Mouse (Mus musculus) gastrocnemius, postnatal 25 days (tissue): ENCODE measurements around the gene Commd6. TPM values are rescaled to one million over a fixed set of nuclear protein-coding genes. Genes with fewer than 3 reads are reported as not detected.

Experiments used
- DNase-seq: peaks from one replicate; pipeline ENCODE4 v3.0.0; 2022
- long read RNA-seq, 2 experiments: library from polyadenylated mRNA; stranded (forward); transcript quantifications; one replicate each; pipeline ENCODE4 v2.0.0; 2021
- total RNA-seq, 2 experiments: library from RNA; stranded (reverse); gene quantifications; 1 replicate in 1 of 2; 2 replicates in 1 of 2; pipeline ENCODE4 v1.2.3; 2021

Commd6 gene
- total RNA-seq: 10 to 100 TPM; 12.7 to 14.8 TPM
- long read RNA-seq, experiment 1, partial matches to known transcripts: 0 of 3 reads
- long read RNA-seq, experiment 1, other reads (novel, unspliced or antisense): 1 of 3 reads
- long read RNA-seq, experiment 2, full-length matches to known transcripts: 1 of 2 reads
- long read RNA-seq, experiment 2, partial matches to known transcripts: 0 of 2 reads
- long read RNA-seq, experiment 2, other reads (novel, unspliced or antisense): 1 of 2 reads

DNA sequence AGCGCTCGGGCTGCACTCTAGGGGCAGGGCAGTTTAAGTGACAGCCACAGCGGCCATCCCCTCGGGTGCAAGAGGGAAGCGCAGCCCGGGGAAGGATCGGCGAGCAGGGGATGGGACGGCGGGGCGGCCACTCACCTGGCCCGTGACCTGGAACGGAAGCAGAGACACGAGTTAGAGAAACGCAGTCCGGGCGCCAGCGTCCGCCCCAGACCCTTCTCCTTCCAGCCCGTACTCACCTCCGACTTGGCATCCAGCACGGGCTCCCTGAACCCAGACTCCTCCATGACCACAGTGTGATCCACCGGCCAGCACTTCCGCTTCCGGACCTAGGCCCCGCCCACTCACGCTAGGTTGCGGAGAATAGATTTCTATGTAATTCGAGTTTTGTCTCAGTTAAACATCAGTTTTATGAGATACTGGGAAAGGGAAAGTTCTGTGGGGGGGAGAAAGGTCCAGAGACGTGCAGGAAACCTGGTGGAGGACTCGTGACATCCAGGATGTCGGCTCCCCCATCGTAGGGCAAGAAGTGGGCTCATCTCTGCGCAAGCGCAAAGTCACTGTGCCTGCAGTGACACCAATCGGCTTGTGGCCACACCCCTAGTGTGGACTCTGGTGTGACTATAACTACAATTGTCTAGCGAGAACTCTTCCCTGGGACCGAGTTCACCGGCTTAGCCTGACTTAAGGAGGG is at the start of gene Commd6:
Commd6 (minus strand) TSS at position 534 of the 691 bp plus-strand sequence.
- DNase-seq: peak; percentile 90

- peak; percentile 16 for DNase-seq
Observed at GRCm38 (mm10) chr14:101688406-101688805, 47.9 kb upstream of the Commd6 start.

GRCm38 (mm10) chr14:101687696-101688095 is 47.2 kb upstream of the Commd6 start:
- DNase-seq: no peak

- DNase-seq: no peak
Observed at GRCm38 (mm10) chr14:101672226-101672625, 31.7 kb upstream of the Commd6 start.

GRCm38 (mm10) chr14:101668626-101669025 is 28.1 kb upstream of the Commd6 start:
- DNase-seq: no peak

DNA sequence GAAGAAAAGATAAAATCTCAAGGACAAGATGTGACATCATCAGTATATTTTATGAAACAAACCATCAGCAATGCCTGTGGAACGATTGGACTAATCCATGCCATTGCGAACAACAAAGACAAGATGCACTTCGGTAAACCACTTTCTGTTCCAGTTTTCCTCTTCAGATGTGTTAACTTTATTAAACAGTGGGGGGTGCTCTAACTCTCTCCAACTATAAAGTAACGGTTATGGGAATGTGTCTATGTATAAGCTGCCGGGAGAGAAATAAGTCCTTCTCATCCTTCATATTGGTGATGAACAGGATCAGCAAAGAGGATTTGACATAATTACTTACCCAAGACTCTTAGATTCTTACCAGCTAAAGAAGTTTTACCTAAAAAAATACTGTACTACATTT is 26.1 kb upstream of the Commd6 start:
- DNase-seq: no peak

GRCm38 (mm10) chr14:101666056-101666455 is 25.6 kb upstream of the Commd6 start:
- no peak for DNase-seq

DNA sequence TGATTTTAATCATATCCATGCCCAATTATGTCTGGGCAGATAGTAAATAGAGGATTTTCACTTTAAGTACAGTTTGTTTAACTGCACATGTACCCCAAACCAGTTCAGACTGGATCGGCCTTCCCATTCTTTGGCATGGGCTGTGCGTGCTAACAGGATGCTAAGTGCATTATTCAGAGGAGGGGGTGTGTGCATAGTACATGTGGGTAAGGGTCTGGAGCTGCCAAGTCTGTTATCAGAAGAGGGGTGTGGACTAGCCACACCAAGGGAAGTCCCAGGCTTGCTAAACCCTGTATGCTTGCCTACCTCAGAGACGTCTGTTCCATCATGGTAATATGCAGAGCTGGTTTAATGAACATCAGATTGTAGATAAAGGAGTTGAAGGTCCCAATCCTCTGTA is 23.8 kb upstream of the Commd6 start:
- no peak for DNase-seq

- DNase-seq: no peak
Observed at GRCm38 (mm10) chr14:101661654-101662412, 21.3 kb upstream of the Commd6 start.

- DNase-seq: no peak
Observed at GRCm38 (mm10) chr14:101656307-101656706, 15.8 kb upstream of the Commd6 start.

DNA sequence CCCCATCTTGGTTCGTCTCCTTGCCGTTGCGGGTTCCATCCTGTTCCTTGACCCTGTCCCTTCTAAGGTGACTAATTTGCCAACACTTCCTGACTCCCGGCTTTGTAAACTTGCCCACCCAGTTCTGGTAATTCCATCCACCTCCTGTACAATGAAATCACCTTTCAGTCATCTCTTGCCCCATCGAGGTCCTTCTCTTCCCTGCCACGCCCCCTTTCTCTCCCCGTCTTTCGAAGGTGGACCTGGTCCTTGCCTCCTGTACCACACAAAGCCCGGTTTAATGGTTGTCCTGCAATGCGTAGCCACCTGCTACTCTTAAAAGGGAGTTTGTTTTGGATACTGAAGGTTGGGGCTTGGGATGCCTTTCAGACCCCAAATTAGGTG is 14.0 kb upstream of the Commd6 start:
- no peak for DNase-seq

GRCm38 (mm10) chr14:101653581-101654525 is 13.4 kb upstream of the Commd6 start, which contains the start of gene Uchl3:
Gene Uchl3 (plus strand): TSS chr14:101653967.
- peak; percentile 86 for DNase-seq

DNA sequence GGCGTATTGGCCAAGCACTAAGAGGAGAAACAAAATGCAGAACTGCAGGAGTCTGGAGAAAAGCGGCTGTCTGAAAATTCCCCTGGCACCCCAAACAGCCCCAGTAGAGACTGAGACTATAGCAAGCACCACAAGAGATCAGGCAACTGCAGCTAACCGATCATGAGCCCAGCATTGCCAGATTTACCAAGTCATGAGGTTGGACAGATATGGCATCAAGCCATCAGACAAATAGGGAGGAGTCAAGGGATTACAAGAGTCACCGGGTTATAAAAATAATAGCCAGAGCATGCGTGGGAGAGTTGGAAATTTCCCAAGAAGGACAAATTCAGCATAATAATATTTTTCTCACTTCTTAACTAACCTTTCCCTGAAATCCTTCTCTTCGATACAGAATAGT is 12.1 kb upstream of the Commd6 start:
- no peak for DNase-seq

DNA sequence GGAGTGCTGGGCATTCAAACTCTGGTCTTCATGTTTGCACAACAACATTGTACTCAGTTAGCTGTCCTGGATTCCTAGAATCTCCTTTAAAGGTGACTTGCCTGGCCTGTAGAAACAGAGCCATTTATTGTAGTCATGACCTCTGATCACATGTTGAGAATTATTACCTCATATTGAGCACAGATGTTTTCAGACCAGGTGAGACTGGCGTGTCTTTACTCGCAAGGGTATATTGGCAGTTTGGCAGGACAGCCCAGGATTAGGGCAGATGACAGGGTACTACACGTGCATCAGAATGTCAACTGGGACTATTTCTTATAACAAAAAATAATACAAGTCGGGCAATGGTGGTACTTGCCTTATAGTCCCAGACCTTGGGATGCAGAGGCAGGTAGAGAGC is 10.1 kb upstream of the Commd6 start:
- DNase-seq: no peak

GRCm38 (mm10) chr14:101644948-101645347 is 4.5 kb upstream of the Commd6 start:
- no peak for DNase-seq

GRCm38 (mm10) chr14:101637381-101637780 is 3.1 kb downstream of the Commd6 start:
- no peak for DNase-seq

GRCm38 (mm10) chr14:101635765-101636164 is 4.7 kb downstream of the Commd6 start:
- DNase-seq: no peak

DNA sequence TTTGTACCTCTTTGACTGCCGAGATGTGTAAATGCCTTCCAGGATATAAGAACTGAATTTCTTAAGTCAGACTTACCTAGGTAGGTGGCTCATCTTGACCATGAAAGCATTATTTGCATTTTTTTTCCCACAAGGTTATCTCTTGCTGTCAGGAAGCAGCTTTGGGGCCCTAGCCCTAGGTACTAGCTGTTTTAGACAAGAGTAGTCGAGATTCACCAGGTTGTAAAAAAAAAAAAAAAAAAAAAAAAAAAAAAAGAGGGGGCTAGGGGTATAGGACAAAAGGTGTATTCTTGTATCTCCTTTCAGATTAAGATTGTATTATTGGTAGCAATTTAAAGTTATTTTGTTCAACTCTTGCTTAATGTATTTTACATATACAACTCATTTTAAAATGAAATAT is 9.9 kb downstream of the Commd6 start:
- no peak for DNase-seq

- DNase-seq: no peak
Observed at GRCm38 (mm10) chr14:101617680-101618079, 22.8 kb downstream of the Commd6 start.

- DNase-seq: no peak
Observed at GRCm38 (mm10) chr14:101616178-101616577, 24.3 kb downstream of the Commd6 start.

DNA sequence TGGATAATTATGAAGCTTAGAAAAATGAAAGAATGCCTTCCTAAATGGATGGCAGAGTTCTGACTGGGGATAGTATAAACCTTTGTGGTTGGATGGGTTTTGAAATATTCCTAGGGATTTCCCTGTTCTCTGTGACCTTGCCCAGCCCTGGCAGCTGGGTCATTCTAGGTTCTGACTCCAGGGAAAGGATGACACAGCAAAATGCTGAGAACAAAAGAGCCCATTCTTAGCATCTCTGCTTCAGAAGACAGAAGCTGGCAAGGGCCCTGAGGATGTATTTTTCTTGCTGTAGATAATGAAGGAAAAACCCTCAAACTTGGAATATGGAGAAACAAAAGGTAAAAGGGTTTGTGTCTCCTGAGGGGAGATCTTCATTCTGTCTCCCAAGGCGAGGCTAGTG is 27.3 kb downstream of the Commd6 start:
- no peak for DNase-seq

DNA sequence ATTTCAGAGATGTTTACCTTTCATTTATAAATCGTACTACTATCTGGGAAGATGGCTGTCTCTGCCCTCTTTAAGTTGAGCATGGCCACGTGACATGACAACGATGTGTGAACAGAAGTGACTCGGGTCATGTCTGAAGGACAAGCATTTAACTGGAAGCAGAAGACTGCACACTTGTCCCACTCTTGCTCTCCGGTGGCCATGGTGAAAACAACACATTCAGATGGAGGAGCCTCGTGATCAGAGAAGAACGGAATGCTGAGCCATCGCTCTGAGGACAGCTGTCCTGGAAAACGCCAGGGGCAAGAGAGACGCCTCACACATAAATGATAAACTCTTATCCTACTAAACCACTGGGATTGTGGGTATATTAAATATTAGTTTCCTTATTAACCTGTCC is 29.8 kb downstream of the Commd6 start:
- no peak for DNase-seq
